Mouse (Mus musculus) G1E (cell line): ENCODE results near the gene Gm10277. TPM values are rescaled to one million over a fixed set of nuclear protein-coding genes. Genes with fewer than 3 reads are reported as not detected.
A peak's percentile ranks its signal among the peaks of the same experiment; 100 is the strongest.
"Not testable (repeated sequence)": the region's sequence is repeated elsewhere in the genome, so short reads cannot be mapped to it uniquely, and the experiment has no call there.

Source experiments
- ATAC-seq: 2 replicates; pipeline ENCODE4 v1.8.0; 2016; ENCODE audit warnings: mild to moderate bottlenecking; ENCODE audit not compliant: insufficient number of reproducible peaks, poor library complexity, low FRiP score, severe bottlenecking; ENCODE audit errors: extremely low read depth
- DNase-seq: peaks from one replicate; pipeline ENCODE4 v3.0.0; 2012; ENCODE audit warnings: low spot score
- H3K27me3 ChIP-seq: 2 replicates; pipeline ENCODE4 v1.6.1; 2012; ENCODE audit warnings: mild to moderate bottlenecking, low read length, inconsistent platforms; ENCODE audit not compliant: insufficient read depth
- H3K36me3 ChIP-seq: replicated peaks from 2 replicates; pipeline ENCODE3; 2012; ENCODE audit warnings: mild to moderate bottlenecking, inconsistent platforms
- H3K4me1 ChIP-seq: 2 replicates; pipeline ENCODE4 v1.6.1; 2012; ENCODE audit warnings: low read depth, low read length, inconsistent platforms, mixed read lengths; ENCODE audit not compliant: insufficient read depth
- H3K4me3 ChIP-seq: 2 replicates; pipeline ENCODE4 v1.5.1; 2012; ENCODE audit warnings: low read depth, mild to moderate bottlenecking, inconsistent platforms, low read length, moderate library complexity, mixed read lengths
- H3K9me3 ChIP-seq: replicated peaks from 2 replicates; pipeline ENCODE4 v1.6.1; 2012; ENCODE audit warnings: inconsistent platforms
- CTCF ChIP-seq: IDR thresholded peaks from 2 replicates; pipeline ENCODE4 v1.5.1; 2012; ENCODE audit warnings: low read depth, low read length, inconsistent platforms, mixed read lengths
- GATA1 ChIP-seq: IDR thresholded peaks from 2 replicates; pipeline ENCODE4 v1.6.1; 2012; ENCODE audit warnings: borderline replicate concordance, low read length, inconsistent platforms, mixed read lengths
- GATA2 ChIP-seq: IDR thresholded peaks from 2 replicates; pipeline ENCODE4 v1.6.1; 2012; ENCODE audit warnings: low read depth, low read length, inconsistent platforms, borderline replicate concordance
- POLR2AphosphoS5 ChIP-seq: IDR thresholded peaks from 2 replicates; pipeline ENCODE4 v1.6.1; 2012; ENCODE audit warnings: low read depth, low read length, inconsistent platforms; ENCODE audit not compliant: insufficient replicate concordance
- TAL1 ChIP-seq: conservative IDR thresholded peaks from 2 replicates; pipeline ENCODE4 v1.6.1; 2012; ENCODE audit warnings: low read depth, low read length, inconsistent platforms, mixed read lengths
- polyA plus RNA-seq: library from polyadenylated mRNA; stranded (reverse); fragments of >175 nt; gene quantifications from 2 replicates; pipeline ENCODE4 v1.2.3, GENCODE M21; 2012
- total RNA-seq, 2 experiments: library from RNA; stranded (forward) in 1 of 2; stranded (reverse) in 1 of 2; fragments of 200-1000 nt in 1 of 2; fragments of >200 nt in 1 of 2; fragmentation: Nextera tagmentation in 1 of 2; gene quantifications; 2 replicates each; pipeline ENCODE4 v1.2.3; 2014 to 2017

Gene Gm10277
- total and polyA plus RNA-seq, 3 experiments = 0.33 TPM; not detected in 2

DNA sequence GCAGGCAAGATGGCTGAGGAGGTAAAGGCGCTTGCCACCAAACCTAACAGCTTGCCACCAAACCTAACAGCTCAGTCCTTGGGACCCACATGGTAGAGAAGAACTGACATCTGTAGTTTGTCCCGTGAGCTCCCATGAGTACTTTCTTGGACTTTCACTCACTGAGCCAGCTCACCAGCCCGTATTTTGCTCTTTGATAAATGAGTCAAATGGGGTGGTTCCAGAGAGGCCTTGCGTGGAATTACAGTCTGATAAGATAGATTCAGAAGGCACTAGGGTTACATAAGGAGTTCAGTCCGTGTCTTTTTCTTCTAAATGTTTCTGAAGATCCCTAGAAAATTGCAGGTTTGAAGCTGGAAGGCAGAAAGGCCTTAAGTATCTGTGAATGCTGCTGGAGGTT lies 35.0 kb downstream of the Gm10277 start:
- H3K4me3 ChIP-seq = no peak overlapping the region
- H3K9me3 ChIP-seq = no peaks in the 10 kb centered on the region
- no peaks in the 10 kb centered on the region for H3K4me1 ChIP-seq
- H3K27me3 ChIP-seq = peaks cover 72% of the 10 kb centered on the region
- ATAC-seq (no peak), DNase-seq (no peak)
- TF ChIP-seq POLR2AphosphoS5 (no peak), TAL1 (no peak), CTCF (no peak), GATA1 (no peak), GATA2 (no peak)
- no peaks in the 10 kb centered on the region for H3K36me3 ChIP-seq

DNA sequence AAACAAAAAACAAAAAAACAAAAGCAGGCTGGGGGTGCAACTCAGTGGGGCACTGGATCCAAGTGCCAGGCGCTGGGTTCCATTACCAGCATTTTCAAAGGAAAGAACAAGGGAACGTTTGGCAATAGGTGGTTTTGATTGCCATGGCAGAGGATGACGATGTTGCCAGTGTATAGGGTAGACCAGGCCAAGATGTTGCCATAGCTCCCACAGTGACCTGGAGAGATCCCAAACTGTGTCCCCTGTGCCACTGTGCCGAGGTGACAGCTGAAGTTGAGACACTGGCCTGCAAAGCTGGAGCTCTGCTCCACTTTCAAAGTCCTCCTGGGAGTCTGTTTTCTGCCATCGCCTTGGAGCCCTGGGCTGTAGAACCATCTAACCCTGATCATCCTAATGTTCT lies 38.6 kb downstream of the Gm10277 start:
- DNase-seq = no peak
- Histone ChIP-seq H3K4me1 (peaks cover 4% of the 10 kb centered on the region; the same call in 1 of the 2 replicates), H3K9me3 (no peaks in the 10 kb centered on the region), H3K27me3 (peaks cover 68% of the 10 kb centered on the region), H3K4me3 (no peak overlapping the region), H3K36me3 (no peaks in the 10 kb centered on the region)
- no peak for ATAC-seq
- TF ChIP-seq CTCF (no peak), GATA2 (no peak), GATA1 (no peak), TAL1 (no peak), POLR2AphosphoS5 (no peak)

DNA sequence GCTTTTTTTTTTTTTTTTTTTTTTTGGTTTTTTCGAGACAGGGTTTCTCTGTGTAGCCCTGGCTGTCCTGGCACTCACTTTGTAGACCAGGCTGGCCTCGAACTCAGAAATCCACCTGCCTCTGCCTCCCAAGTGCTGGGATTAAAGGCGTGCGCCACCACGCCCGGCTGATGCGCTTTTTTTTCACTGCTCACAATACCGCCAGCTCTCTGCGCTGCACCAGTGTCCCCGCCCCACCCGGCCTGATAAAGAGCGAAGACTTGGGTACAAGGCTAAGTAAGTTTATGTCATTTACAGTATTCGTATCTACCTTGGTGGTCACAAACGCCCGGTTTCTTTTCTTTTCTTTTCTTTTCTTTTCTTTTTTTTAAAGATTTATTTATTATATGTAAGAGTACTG lies 40.4 kb downstream of the Gm10277 start:
- not testable (repeated sequence) for H3K36me3 ChIP-seq, ATAC-seq, H3K4me1 ChIP-seq, DNase-seq, H3K9me3 ChIP-seq, H3K4me3 ChIP-seq
- H3K27me3 ChIP-seq = peaks cover 50% of the 10 kb centered on the region

DNA sequence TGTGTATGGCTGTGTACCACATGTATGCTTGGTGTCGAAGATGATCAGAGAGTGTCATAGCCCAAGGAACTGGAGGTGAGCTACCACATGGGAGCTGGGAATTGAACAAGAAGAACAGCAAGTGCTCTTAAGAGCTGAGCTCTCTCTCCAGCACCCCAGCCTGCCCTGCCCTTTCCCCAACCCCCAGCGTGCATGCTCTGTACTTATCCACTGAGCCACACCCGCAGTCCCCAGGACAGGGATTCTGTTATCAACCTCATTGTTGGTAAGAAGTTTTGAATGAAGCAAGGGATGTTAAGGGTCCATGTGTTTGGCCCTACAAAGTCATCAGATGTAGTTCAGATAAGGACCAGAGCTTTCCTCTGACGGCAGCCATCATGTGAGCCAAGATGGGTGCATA lies 40.9 kb downstream of the Gm10277 start:
- DNase-seq = no peak
- no peak for TF ChIP-seq TAL1
- no peak for TF ChIP-seq CTCF
- TF ChIP-seq GATA2 = no peak
- no peak for TF ChIP-seq POLR2AphosphoS5
- no peak for TF ChIP-seq GATA1
- Histone ChIP-seq H3K4me3 (no peak overlapping the region), H3K27me3 (peaks cover 48% of the 10 kb centered on the region), H3K36me3 (no peaks in the 10 kb centered on the region), H3K9me3 (no peaks in the 10 kb centered on the region), H3K4me1 (peaks cover 4% of the 10 kb centered on the region; the same call in 1 of the 2 replicates)
- ATAC-seq = no peak

DNA sequence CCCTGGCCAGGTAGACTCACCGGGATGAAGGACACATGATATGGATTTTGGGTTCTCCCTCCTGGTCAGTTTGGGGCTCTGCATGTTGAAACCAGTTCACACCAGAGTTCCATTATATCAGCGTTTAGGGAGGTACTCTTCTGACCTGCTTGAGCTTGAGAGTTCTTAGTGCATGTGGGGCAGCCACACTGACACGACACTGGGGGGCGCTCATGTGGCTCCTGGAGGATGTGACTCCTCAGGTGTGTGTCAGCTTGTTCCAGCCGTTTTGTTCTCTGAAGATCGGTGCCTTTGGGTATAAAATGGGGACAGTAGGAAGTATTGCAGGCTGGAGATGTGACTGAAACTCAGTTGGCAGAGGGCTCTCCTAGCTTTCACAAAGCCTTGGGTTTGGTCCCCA lies 43.6 kb downstream of the Gm10277 start:
- TF ChIP-seq GATA2 (no peak), TAL1 (no peak), POLR2AphosphoS5 (no peak)
- Histone ChIP-seq H3K4me1 (peaks cover 4% of the 10 kb centered on the region; the same call in 1 of the 2 replicates), H3K36me3 (no peaks in the 10 kb centered on the region), H3K4me3 (no peak overlapping the region), H3K9me3 (no peaks in the 10 kb centered on the region), H3K27me3 (peaks cover 32% of the 10 kb centered on the region)
- ATAC-seq (no peak), DNase-seq (no peak)

DNA sequence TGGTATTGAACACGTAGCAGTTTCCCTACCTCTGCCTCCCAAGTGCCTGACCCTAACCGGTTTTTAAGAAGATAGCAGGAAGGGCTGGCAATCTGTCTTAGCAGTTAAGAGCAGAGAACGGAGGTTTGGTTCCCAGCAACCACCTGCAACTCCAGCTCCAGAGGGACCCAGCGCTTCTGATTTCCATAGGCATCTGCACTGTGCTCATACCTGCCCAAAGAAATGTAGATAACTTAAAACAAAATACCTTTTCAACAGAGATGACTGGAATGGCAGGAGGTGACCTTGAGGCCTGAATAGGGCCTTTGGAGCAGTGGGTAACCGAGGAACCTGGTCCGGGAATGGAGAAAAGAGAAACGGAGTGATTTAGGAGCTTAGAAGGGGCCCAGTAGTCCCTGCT lies 49.0 kb downstream of the Gm10277 start:
- ATAC-seq = no peak
- DNase-seq = no peak
- H3K4me3 ChIP-seq = no peak overlapping the region
- H3K9me3 ChIP-seq = no peaks in the 10 kb centered on the region
- peaks cover 2% of the 10 kb centered on the region; the same call in 1 of the 2 replicates for H3K4me1 ChIP-seq
- H3K36me3 ChIP-seq = no peaks in the 10 kb centered on the region
- H3K27me3 ChIP-seq = peaks cover 19% of the 10 kb centered on the region
- no peak for TF ChIP-seq POLR2AphosphoS5
- no peak for TF ChIP-seq TAL1

DNA sequence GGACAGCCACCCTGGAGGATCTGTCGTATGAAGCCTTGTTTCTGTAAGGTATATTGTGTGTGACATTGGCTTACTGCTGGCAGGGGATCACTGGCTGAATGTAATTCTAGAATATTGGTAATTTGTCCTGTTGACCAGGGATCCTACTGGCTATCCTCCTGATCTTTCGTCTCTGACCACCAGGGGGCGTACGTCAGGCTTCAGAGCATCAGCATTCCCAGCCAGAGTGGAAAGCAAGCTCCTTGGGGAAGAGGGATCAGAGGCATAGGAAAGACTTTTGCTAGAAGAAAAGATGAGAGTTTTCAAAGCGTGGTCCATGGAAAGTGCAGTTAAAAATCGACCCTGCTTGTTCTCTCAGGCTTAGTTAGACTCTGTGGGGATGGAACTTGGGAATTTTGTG lies 50.3 kb downstream of the Gm10277 start:
- no peaks in the 10 kb centered on the region for H3K36me3 ChIP-seq
- no peak; the same call in 1 of the 2 replicates for ATAC-seq
- no peak for TF ChIP-seq GATA1
- TF ChIP-seq CTCF = peak; percentile 62
- peaks cover 3% of the 10 kb centered on the region; the same call in 1 of the 2 replicates for H3K4me1 ChIP-seq
- peaks cover 26% of the 10 kb centered on the region for H3K27me3 ChIP-seq
- H3K9me3 ChIP-seq = no peaks in the 10 kb centered on the region
- DNase-seq = peak; percentile 13
- no peak overlapping the region for H3K4me3 ChIP-seq

Other genes with a start within 250 kb of the Gm10277 start
- 48.6 and 50.1 TPM in 2 replicates for gene Taok1, start 179.9 kb downstream of the Gm10277 start, total RNA-seq (2014; fragmentation: Nextera tagmentation)
- 36.8 and 45.6 TPM in 2 replicates for gene Taok1, start 179.9 kb downstream of the Gm10277 start, total RNA-seq (2017)
- 2.3 and 2.5 TPM in 2 replicates for gene Taok1, start 179.9 kb downstream of the Gm10277 start, polyA plus RNA-seq
- gene Nufip2, start 101.6 kb downstream of the Gm10277 start, total RNA-seq (2014; fragmentation: Nextera tagmentation) = 97.1 and 113 TPM in 2 replicates
- gene Nufip2, start 101.6 kb downstream of the Gm10277 start, total RNA-seq (2017) = 75.3 and 94.0 TPM in 2 replicates
- gene Nufip2, start 101.6 kb downstream of the Gm10277 start, polyA plus RNA-seq = 22.3 and 24.0 TPM in 2 replicates
- gene Cryba1, start 62.5 kb downstream of the Gm10277 start, total RNA-seq (2014; fragmentation: Nextera tagmentation) = not detected in 2 replicates
- 0.27 TPM in 1 of 2 replicates, not detected in the other for gene Cryba1, start 62.5 kb downstream of the Gm10277 start, total RNA-seq (2017)
- not detected in 2 replicates for gene Cryba1, start 62.5 kb downstream of the Gm10277 start, polyA plus RNA-seq
- gene Myo18a, start 24.5 kb downstream of the Gm10277 start, total RNA-seq (2014; fragmentation: Nextera tagmentation) = 53.1 and 57.0 TPM in 2 replicates
- gene Myo18a, start 24.5 kb downstream of the Gm10277 start, total RNA-seq (2017) = 28.8 and 32.7 TPM in 2 replicates
- gene Myo18a, start 24.5 kb downstream of the Gm10277 start, polyA plus RNA-seq = 41.9 and 59.4 TPM in 2 replicates
- not detected in 2 replicates for gene Pipox, start 106.3 kb upstream of the Gm10277 start, total RNA-seq (2014; fragmentation: Nextera tagmentation)
- gene Pipox, start 106.3 kb upstream of the Gm10277 start, total RNA-seq (2017) = 0.17 TPM in 1 of 2 replicates, not detected in the other
- gene Pipox, start 106.3 kb upstream of the Gm10277 start, polyA plus RNA-seq = not detected in 2 replicates
- not detected in 2 replicates for gene Sez6, start 143.1 kb upstream of the Gm10277 start, total RNA-seq (2014; fragmentation: Nextera tagmentation)
- gene Sez6, start 143.1 kb upstream of the Gm10277 start, total RNA-seq (2017) = 0.11 TPM in 1 of 2 replicates, not detected in the other
- gene Sez6, start 143.1 kb upstream of the Gm10277 start, polyA plus RNA-seq = 0.03 and 0.10 TPM in 2 replicates
- 157 and 172 TPM in 2 replicates for gene Phf12, start 195.0 kb upstream of the Gm10277 start, total RNA-seq (2014; fragmentation: Nextera tagmentation)
- gene Phf12, start 195.0 kb upstream of the Gm10277 start, total RNA-seq (2017) = 23.0 and 24.7 TPM in 2 replicates
- 212 and 215 TPM in 2 replicates for gene Phf12, start 195.0 kb upstream of the Gm10277 start, polyA plus RNA-seq
- 7.2 and 11.0 TPM in 2 replicates for gene Dhrs13, start 244.5 kb upstream of the Gm10277 start, total RNA-seq (2014; fragmentation: Nextera tagmentation)
- 9.2 and 10.0 TPM in 2 replicates for gene Dhrs13, start 244.5 kb upstream of the Gm10277 start, total RNA-seq (2017)
- 6.9 and 7.9 TPM in 2 replicates for gene Dhrs13, start 244.5 kb upstream of the Gm10277 start, polyA plus RNA-seq